Mouse (Mus musculus) limb, embryonic 11.5 days (tissue): ENCODE measurements around the gene Sez6l. TPM values are rescaled to one million over a fixed set of nuclear protein-coding genes. Genes with fewer than 3 reads are reported as not detected.
A peak's percentile ranks its signal among the peaks of the same experiment; 100 is the strongest.

ENCODE experiments used
- ATAC-seq: fragments of 200-750 bp; cut with Nextera tagmentation; 2 replicates; pipeline ENCODE4 v1.8.0; 2017; ENCODE audit warnings: low read depth; ENCODE audit not compliant: insufficient number of reproducible peaks, low FRiP score, low TSS enrichment
- DNase-seq: peaks from one replicate; pipeline ENCODE4 v3.0.0-alpha.2; 2015; ENCODE audit warnings: low spot score
- H3K27ac ChIP-seq: fragments of 300-500 bp; sonication (generic); replicated peaks from 2 replicates; pipeline ENCODE4 v1.5.1; 2014; ENCODE audit warnings: low read depth, mild to moderate bottlenecking, low read length
- H3K27me3 ChIP-seq: fragments of 300-500 bp; sonication (generic); 2 replicates; pipeline ENCODE4 v1.6.1; 2014; ENCODE audit warnings: mild to moderate bottlenecking, low read length, mixed read lengths; ENCODE audit not compliant: control insufficient read depth, insufficient read depth
- H3K36me3 ChIP-seq: fragments of 300-500 bp; sonication (generic); 2 replicates; pipeline ENCODE4 v1.6.1; 2014; ENCODE audit warnings: mild to moderate bottlenecking, low read length, moderate library complexity, mixed read lengths; ENCODE audit not compliant: control insufficient read depth, insufficient read depth
- H3K4me1 ChIP-seq: fragments of 300-500 bp; sonication (generic); 2 replicates; pipeline ENCODE4 v1.6.1; 2014; ENCODE audit warnings: low read length, mixed read lengths; ENCODE audit not compliant: control insufficient read depth, insufficient read depth
- H3K4me2 ChIP-seq: fragments of 300-500 bp; sonication (generic); 2 replicates; pipeline ENCODE4 v1.6.1; 2014; ENCODE audit warnings: low read depth, mild to moderate bottlenecking, moderate library complexity; ENCODE audit not compliant: severe bottlenecking
- H3K4me3 ChIP-seq: fragments of 300-500 bp; sonication (generic); 2 replicates; pipeline ENCODE4 v1.5.1; 2014; ENCODE audit warnings: low read depth, low read length
- H3K9ac ChIP-seq: fragments of 300-500 bp; sonication (generic); 2 replicates; pipeline ENCODE4 v1.6.1; 2014; ENCODE audit warnings: mild to moderate bottlenecking, low read length
- H3K9me3 ChIP-seq: fragments of 300-500 bp; sonication (generic); 2 replicates; pipeline ENCODE4 v1.6.1; 2016; ENCODE audit warnings: low read length; ENCODE audit not compliant: control insufficient read depth
- WGBS: fragments of 180-500 bp; shearing (Covaris S2); extraction: QIAGEN DNeasy Blood & Tissue Kit; methylation state at CpG from one replicate; pipeline ENCODE4 v1.1.7; 2014; 5-methylcytosine and 5-hydroxymethylcytosine counted together
- polyA plus RNA-seq: library from polyadenylated mRNA; unstranded; fragments of >200 nt; fragmentation: Nextera tagmentation; extraction: Ambion mirVana; gene quantifications from 2 replicates; pipeline ENCODE4 v1.2.1, GENCODE M21; 2014

Gene Sez6l
- 0.13 and 0.21 TPM in 2 replicates for polyA plus RNA-seq

DNA sequence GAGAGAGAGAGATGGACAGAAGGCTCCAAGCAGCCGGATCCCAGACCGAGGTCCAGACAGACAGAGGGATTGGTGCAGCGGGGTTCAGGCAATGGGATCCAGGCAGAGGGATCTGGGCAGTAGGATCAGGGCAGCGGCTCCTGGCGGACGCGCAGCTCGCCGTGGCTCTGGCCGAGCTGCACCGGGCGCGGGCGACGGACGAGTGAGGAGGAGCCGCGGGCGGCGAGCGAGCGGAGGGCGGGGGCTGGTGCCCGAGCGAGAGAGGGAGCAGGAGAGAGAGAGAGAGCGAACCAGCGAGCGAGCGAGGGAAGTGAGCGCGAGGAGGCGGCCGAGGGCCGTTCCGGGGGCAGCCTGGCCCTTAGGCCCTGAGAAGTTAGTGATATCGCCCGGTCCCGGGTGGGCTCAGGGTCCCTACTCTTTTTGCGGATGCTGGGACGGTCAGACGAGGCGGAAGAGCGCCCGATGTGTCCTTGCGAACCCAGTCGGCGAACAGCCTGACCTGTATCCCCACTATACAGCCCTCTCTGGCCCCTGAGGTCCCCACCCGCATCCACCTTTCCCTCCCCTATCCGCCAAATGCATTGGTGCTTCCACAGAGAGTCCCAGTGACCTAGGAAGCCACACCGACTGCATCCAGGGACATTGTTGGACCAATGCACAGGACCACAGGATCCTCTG, at the start of gene Sez6l:
Sez6l (minus strand) TSS at position 193 of the 678 bp plus-strand sequence.
- H3K27ac ChIP-seq, result no peak within 1 kb of the TSS
- under 1% methylated on average over 49 of the region's 50 CpGs for WGBS
- no peak within 1 kb of the TSS for H3K9ac ChIP-seq
- H3K4me2 ChIP-seq, result peak within 1 kb of the TSS; percentile 39
- DNase-seq (peak; percentile 55), ATAC-seq (no peak)
- no peaks in the 10 kb centered on the region for H3K36me3 ChIP-seq
- peak within 1 kb of the TSS; percentile 20 for H3K4me3 ChIP-seq
- peaks cover 53% of the 10 kb centered on the region for H3K27me3 ChIP-seq
- H3K9me3 ChIP-seq, result no peaks in the 10 kb centered on the region
- H3K4me1 ChIP-seq, result 0 out of 2 replicates have a peak, but pooled peaks cover 5% of the 10 kb centered on the region

DNA sequence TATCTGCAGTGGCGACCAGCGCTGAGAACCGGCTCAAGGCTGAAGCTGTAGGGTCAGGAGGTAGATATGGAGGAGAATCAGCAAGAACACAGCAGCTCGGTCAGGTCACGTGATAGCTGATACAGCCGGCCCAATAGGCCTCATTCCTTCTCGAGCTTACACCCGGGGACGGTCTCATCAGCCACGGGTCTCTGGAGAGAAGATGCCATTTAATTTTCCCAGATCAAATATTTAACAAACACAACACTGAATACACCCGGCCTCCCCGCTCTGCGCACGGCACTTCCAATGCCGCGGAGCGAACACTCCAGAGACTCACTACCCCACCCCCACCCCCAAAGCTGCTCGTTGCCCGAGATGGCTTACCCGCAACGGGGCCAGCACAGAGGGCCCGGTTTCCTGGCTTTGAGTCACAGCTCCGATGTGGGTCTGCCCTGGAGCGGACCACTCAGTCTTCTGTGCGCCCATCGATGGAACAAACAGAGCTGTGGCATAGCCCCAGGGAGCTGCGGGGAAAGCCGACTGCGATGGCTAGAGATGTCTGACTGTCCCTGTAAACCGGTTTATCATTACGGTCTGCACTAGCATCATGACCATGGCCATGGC, 48.7 kb upstream of the Sez6l start:
- Histone ChIP-seq H3K4me1 (no peaks in the 10 kb centered on the region), H3K27me3 (no peaks in the 10 kb centered on the region), H3K4me2 (peak overlapping the region; percentile 29), H3K36me3 (no peaks in the 10 kb centered on the region), H3K9ac (no peak overlapping the region), H3K4me3 (no peak overlapping the region), H3K9me3 (no peaks in the 10 kb centered on the region), H3K27ac (no peak overlapping the region)
- no peak for ATAC-seq
- WGBS, result 46% methylated on average over 31 of the region's 31 CpGs
- DNase-seq, result peak; percentile 27

DNA sequence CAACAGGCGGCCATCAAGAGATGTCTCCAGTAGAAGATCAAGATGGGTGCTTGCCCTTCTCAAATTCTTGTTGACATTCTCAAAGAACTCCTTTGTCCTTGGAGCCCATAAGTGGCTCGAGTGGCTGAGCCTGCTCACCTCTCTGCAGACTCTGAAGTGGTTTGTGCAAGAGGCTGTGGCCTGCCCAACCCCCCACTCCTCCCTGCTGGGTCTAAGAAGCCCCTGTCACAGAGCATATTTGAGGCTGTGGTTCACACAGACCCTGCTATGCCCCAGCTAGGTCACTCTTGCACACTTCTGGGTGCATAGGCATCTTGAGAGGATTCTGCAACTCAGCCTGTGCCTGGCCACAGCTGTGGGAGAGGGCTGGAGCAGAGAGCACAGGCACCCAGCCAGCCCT, 46.0 kb upstream of the Sez6l start:
- no peak overlapping the region for H3K4me3 ChIP-seq
- H3K36me3 ChIP-seq, result no peaks in the 10 kb centered on the region
- no peaks in the 10 kb centered on the region for H3K4me1 ChIP-seq
- DNase-seq (no peak), ATAC-seq (no peak)
- 60% methylated on average over 2 of the region's 2 CpGs for WGBS
- no peak overlapping the region for H3K9ac ChIP-seq
- H3K27ac ChIP-seq, result no peak overlapping the region
- H3K9me3 ChIP-seq, result no peaks in the 10 kb centered on the region
- no peak overlapping the region for H3K4me2 ChIP-seq
- H3K27me3 ChIP-seq, result no peaks in the 10 kb centered on the region

DNA sequence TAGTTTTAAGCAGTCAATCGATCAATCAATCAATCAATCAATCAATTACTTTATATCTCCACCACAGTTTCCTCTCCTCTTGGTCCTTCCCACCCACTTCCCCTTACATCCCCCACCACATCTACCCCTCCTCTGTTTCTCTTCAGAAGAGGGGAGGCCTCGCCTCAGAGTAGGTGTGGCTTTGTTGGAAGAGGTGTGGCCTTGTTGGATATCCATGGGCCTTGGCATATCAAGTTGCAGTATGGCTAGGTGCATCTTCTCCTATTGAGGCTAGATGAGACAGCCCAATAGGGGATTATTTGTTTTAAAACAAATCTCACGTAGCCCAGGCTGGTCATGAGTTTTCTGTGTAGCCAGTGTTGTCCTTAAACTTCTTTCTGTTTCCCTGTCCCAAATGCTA, 43.3 kb upstream of the Sez6l start:
- Histone ChIP-seq H3K27ac (no peak overlapping the region), H3K4me2 (no peak overlapping the region), H3K27me3 (no peaks in the 10 kb centered on the region), H3K36me3 (no peaks in the 10 kb centered on the region), H3K9me3 (no peaks in the 10 kb centered on the region), H3K4me1 (no peaks in the 10 kb centered on the region), H3K4me3 (no peak overlapping the region), H3K9ac (no peak overlapping the region)
- DNase-seq (no peak), ATAC-seq (no peak)
- WGBS, result 50% methylated on average over 3 of the region's 3 CpGs

DNA sequence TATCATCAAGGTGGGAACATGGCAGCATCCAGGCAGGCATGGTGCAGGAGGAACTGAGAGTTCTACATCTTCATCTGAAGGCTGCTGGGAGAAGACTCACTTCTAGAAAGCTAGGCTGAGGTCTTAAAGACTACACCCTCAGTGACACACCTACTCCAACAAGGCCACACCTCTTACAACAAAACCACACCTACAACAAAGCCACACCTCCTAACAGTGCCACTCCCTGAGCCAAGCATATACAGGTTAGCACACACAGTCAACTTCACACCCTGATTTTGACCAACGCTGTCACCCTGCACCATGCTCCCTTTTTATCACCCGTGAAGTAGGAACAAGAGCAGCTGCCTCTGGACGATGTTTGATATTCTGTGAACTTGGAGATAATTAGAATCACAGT, 42.4 kb upstream of the Sez6l start:
- 73% methylated on average over 3 of the region's 3 CpGs for WGBS
- no peak overlapping the region for H3K9ac ChIP-seq
- no peak for DNase-seq
- no peak overlapping the region for H3K4me2 ChIP-seq
- no peak for ATAC-seq
- H3K27ac ChIP-seq, result no peak overlapping the region
- no peaks in the 10 kb centered on the region for H3K9me3 ChIP-seq
- H3K27me3 ChIP-seq, result no peaks in the 10 kb centered on the region
- no peaks in the 10 kb centered on the region for H3K36me3 ChIP-seq
- no peaks in the 10 kb centered on the region for H3K4me1 ChIP-seq
- H3K4me3 ChIP-seq, result no peak overlapping the region

DNA sequence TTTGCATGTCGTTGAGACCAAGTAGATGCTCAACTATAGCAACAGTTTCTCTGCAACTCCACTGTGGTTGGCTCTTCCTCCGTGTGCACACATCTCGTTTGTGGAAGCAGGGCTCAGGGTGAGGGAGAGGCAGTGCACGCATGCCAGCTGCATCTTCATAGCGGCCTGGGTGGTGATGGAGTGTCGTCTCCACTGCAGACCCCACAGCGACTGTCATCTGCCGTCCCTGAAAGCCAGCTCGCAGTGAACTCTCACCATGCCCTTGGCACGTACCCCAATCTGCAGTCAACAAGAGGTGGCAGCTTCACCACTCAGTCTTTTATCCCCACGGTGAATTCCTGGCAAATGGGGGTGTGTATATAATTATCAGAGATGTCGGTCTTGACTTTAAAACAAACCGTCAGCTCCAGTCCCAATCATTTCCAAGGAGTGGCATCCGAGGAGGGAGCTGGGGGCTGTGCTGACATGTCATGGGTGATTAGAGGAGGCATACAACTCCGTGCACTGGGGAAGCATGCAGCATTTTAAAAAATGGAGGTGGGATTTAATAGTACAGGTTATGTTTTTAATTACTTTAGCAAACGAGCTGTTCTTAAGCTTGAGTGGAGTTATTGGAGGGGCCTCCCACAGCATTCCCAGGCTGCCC, 40.7 kb upstream of the Sez6l start:
- Histone ChIP-seq H3K27me3 (no peaks in the 10 kb centered on the region), H3K4me2 (no peak overlapping the region), H3K9ac (no peak overlapping the region), H3K36me3 (no peaks in the 10 kb centered on the region), H3K27ac (no peak overlapping the region), H3K4me3 (no peak overlapping the region), H3K4me1 (no peaks in the 10 kb centered on the region), H3K9me3 (no peaks in the 10 kb centered on the region)
- DNase-seq (no peak), ATAC-seq (no peak)
- WGBS, result 74% methylated on average over 16 of the region's 16 CpGs

DNA sequence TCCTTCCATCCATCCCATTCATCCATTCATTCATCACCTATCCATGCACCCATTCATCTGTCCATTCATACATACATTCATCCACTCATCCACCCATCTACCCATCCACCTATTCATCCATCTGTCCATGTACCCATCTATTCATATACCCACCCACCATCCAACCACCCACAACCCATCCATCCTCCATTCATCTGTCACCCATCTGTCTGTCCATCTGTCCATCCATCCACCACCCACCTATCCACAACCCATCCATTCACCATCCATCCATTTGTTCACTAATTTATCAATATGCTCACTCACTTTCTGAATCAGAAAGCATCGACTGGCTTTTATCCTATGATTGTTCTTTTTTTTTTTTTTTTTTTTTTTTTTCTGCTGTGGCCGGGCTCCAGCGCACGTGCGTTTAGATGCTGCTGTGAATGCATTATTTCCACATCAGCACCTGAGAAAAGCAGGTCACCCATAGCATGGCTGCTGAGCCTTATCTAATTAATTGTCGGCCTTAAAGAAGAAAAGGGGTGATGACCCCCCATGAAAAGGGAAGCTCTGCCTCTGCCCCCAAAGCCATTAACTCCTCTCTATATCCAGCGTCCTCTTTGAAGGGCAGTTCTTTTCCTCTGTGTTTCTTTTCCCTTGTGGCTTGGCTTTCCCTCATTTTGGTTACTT, 39.1 kb upstream of the Sez6l start:
- DNase-seq, result no peak
- H3K36me3 ChIP-seq, result no peaks in the 10 kb centered on the region
- no peak overlapping the region for H3K27ac ChIP-seq
- no peaks in the 10 kb centered on the region for H3K27me3 ChIP-seq
- H3K9me3 ChIP-seq, result no peaks in the 10 kb centered on the region
- ATAC-seq, result no peak
- no peaks in the 10 kb centered on the region for H3K4me1 ChIP-seq
- H3K4me2 ChIP-seq, result no peak overlapping the region
- no peak overlapping the region for H3K4me3 ChIP-seq
- WGBS, result 84% methylated on average over 7 of the region's 7 CpGs
- no peak overlapping the region for H3K9ac ChIP-seq

DNA sequence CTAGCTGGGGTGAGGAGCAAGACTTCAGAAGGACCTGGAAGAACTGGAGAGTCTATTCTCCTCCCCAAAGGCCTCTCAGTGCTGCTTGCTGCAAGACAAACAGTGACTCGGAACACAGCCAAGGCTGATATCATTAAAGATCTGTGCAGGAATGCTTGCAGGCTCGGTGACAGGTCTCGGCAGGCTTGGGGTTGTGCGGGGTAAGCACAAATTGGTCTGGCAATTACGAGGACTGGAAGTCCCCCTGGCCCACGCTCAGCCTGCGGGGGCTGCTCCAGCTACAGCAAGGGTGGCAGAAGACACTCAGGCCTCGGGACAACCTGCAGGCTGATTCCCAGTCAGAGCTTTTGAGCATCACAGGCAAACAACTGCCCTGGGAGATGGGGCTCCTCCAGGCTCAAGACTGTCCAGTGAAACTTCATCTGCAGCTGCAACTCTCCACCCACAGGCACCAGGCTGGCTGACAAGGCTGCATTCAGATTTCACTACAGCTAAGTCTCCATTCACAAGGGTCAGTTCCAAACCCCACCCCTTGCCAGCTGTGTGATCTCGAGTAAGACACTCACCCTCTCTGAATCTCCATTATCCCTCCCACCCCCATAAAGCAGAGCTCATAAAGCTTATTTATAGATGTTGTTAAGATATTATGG, 31.0 kb upstream of the Sez6l start:
- ATAC-seq (no peak), DNase-seq (no peak)
- 39% methylated on average over 9 of the region's 9 CpGs for WGBS
- H3K9me3 ChIP-seq, result no peaks in the 10 kb centered on the region
- no peak overlapping the region for H3K4me2 ChIP-seq
- H3K27ac ChIP-seq, result no peak overlapping the region
- no peaks in the 10 kb centered on the region for H3K4me1 ChIP-seq
- no peak overlapping the region for H3K4me3 ChIP-seq
- no peak overlapping the region for H3K9ac ChIP-seq
- no peaks in the 10 kb centered on the region for H3K27me3 ChIP-seq
- H3K36me3 ChIP-seq, result no peaks in the 10 kb centered on the region
